Mouse (Mus musculus) B cell, adult 67 days (primary cell): ENCODE measurements around the gene Gm5868. TPM values are rescaled to one million over a fixed set of nuclear protein-coding genes. Genes with fewer than 3 reads are reported as not detected.

ENCODE experiments used
- total RNA-seq, 2 experiments: library from RNA; stranded (reverse); gene quantifications; 4 replicates each; pipeline ENCODE4 v1.2.4; 2023

The Gm5868 gene
- not detected for total RNA-seq

GRCm38 (mm10) chr5:72587192-72587681 lies at the start of gene Gm5868:
TSS of gene Gm5868 (minus strand) at chr5:72587551.

DNA sequence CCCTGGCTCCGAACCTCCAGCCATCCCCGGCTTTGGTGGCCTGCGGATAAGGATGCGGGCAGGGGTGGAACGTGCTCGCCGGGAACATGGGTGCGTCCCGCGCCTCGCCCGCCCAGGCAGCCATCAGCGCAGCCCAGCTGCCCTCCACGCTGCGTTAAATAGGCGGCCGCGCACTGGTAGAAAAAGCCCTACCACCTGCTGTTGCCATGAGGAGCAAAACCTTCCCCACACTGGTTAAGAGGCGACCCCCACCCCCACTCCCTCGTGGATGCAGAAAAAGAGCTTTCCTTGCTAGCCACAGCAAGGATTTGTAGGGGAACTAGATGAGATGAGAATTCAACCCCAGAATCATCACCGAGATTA lies 6.4 kb downstream of the Gm5868 start, which contains the start of gene Zar1:
Gene Zar1, minus strand, starts transcription at position 285 of the 363 bp plus-strand sequence.

DNA sequence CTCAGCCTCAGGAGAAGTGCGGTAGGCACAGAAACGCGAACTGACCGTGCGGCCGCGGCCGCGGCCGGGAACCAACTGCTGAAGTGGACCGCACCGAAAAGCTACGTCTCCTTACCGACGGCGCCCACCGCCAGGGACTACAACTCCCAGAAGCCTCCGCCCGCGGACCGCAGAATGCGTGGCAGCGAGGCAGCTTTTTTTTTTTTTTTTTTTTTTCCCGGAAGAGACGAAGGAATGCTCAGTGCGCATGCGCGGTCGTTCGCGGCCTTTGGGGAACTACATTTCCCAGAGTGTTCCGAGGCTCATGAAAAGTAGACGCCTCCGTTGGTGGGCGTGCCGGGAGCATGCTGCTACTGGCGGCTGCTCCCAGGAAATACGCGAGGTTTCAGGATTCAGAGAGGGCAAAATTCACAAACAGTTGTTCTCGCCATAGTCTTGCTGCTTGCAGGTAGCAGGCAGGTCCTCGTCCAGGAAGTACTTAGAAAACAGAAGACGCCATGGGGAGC lies 27.8 kb downstream of the Gm5868 start, which contains the start of gene Nfxl1:
Gene Nfxl1, minus strand, starts transcription at position 141 of the 506 bp plus-strand sequence.

Other genes with a start within 250 kb of the Gm5868 start
- not detected for gene Corin, start 83.1 kb downstream of the Gm5868 start, total RNA-seq
- gene Nfxl1, start 27.9 kb downstream of the Gm5868 start, total RNA-seq, result 10 to 100 TPM; 12.4 to 16.9 TPM
- gene Zar1, start 6.3 kb downstream of the Gm5868 start, total RNA-seq, result not detected
- gene Cnga1, start 56.7 kb upstream of the Gm5868 start, total RNA-seq, result not detected
- not detected for gene Nipal1, start 60.2 kb upstream of the Gm5868 start, total RNA-seq
- 1 to 10 TPM; 4.1 to 4.3 TPM for gene Txk, start 165.2 kb upstream of the Gm5868 start, total RNA-seq